Mouse (Mus musculus) liver, embryonic 14.5 days (tissue): ENCODE data around the gene Slc2a1.

ENCODE experiments used
- CTCF ChIP-seq: IDR thresholded peaks from 2 replicates; pipeline ENCODE4 v1.5.1; 2016; ENCODE audit warnings: antibody characterized with exemption, low read depth, control low read depth
- EP300 ChIP-seq: IDR thresholded peaks from 2 replicates; pipeline ENCODE4 v1.6.1; 2016; ENCODE audit warnings: antibody characterized with exemption, low read depth

- TF ChIP-seq CTCF, result no peak
- TF ChIP-seq EP300, result no peak
Observed at GRCm38 (mm10) chr4:119073626-119074025, 34.9 kb upstream of the Slc2a1 start.
